Mouse (Mus musculus) heart, embryonic 15.5 days (tissue): ENCODE measurements at regions not wholly inside any gene's neighbourhood (a gene's known extent, or its start where the extent isn't known, plus 50 kb on each side); places are given as distances from the start of the nearest gene placed in this dataset.
A peak's percentile ranks its signal among the peaks of the same experiment; 100 is the strongest.

Experiments used
- ATAC-seq: fragments of 200-750 bp; cut with Nextera tagmentation; replicated peaks from 2 replicates; pipeline ENCODE4 v1.8.0; 2017; ENCODE audit warnings: low read depth, moderate TSS enrichment; ENCODE audit not compliant: insufficient number of reproducible peaks, insufficient read depth, low FRiP score
- H3K27ac ChIP-seq: fragments of 300-500 bp; sonication (generic); 2 replicates; pipeline ENCODE4 v1.5.1; 2015; ENCODE audit warnings: mild to moderate bottlenecking, inconsistent platforms
- H3K27me3 ChIP-seq: fragments of 300-500 bp; sonication (generic); 2 replicates; pipeline ENCODE4 v1.6.1; 2015; ENCODE audit warnings: inconsistent platforms
- H3K36me3 ChIP-seq: fragments of 300-500 bp; sonication (generic); 2 replicates; pipeline ENCODE4 v1.6.1; 2015; ENCODE audit warnings: mild to moderate bottlenecking, inconsistent platforms
- H3K4me1 ChIP-seq: fragments of 300-500 bp; sonication (generic); replicated peaks from 2 replicates; pipeline ENCODE4 v1.6.1; 2015; ENCODE audit warnings: inconsistent platforms
- H3K4me2 ChIP-seq: fragments of 300-500 bp; sonication (generic); 2 replicates; pipeline ENCODE4 v1.6.1; 2015; ENCODE audit warnings: inconsistent platforms, mild to moderate bottlenecking, moderate library complexity
- H3K4me3 ChIP-seq: fragments of 300-500 bp; sonication (generic); 2 replicates; pipeline ENCODE4 v1.5.1; 2015; ENCODE audit warnings: mild to moderate bottlenecking, inconsistent platforms
- H3K9ac ChIP-seq: fragments of 300-500 bp; sonication (generic); 2 replicates; pipeline ENCODE4 v1.6.1; 2015; ENCODE audit warnings: mild to moderate bottlenecking, inconsistent platforms
- H3K9me3 ChIP-seq: fragments of 300-500 bp; sonication (generic); replicated peaks from 2 replicates; pipeline ENCODE4 v1.6.1; 2016; ENCODE audit warnings: inconsistent platforms
- WGBS: fragments of 180-500 bp; shearing (Covaris S2); methylation state at CpG from one replicate; pipeline ENCODE4 v1.1.7; 2015; ENCODE audit warnings: mixed read lengths; 5-methylcytosine and 5-hydroxymethylcytosine counted together

DNA sequence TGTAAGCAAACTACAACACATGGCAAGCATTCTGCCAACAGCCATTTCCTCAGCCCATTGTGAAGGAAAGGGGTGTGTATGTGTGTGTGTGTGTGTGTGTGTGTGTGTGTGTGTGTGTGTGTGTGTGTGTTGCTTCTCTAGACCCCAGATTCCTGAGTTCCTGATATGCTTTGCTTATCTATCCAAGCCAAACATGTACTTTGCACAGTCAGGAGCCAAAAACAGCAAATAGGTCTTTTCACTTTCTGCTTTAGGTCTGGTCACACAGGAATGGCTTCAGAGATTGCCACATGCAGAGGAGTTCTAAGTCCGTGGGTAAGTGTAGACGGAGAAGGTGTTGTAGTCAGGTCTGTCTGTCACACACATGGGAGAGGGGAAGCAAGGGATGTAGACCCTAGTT is 216.7 kb downstream of the Sec61b start:
- Histone ChIP-seq H3K27me3 (no peaks in the 10 kb centered on the region), H3K4me1 (no peaks in the 10 kb centered on the region), H3K9ac (no peak overlapping the region), H3K36me3 (no peaks in the 10 kb centered on the region), H3K4me2 (no peak overlapping the region), H3K4me3 (no peak overlapping the region), H3K9me3 (no peaks in the 10 kb centered on the region), H3K27ac (no peak overlapping the region)
- ATAC-seq, result peak; percentile 35; the same call in 1 of the 2 replicates
- 53% methylated on average over 2 of the region's 2 CpGs for WGBS

GRCm38 (mm10) chr4:47692654-47693053 is 218.2 kb downstream of the Sec61b start:
- Histone ChIP-seq H3K36me3 (no peaks in the 10 kb centered on the region), H3K9me3 (no peaks in the 10 kb centered on the region), H3K4me3 (no peak overlapping the region), H3K4me1 (no peaks in the 10 kb centered on the region), H3K27ac (no peak overlapping the region), H3K4me2 (no peak overlapping the region), H3K27me3 (no peaks in the 10 kb centered on the region), H3K9ac (no peak overlapping the region)
- ATAC-seq, result no peak

DNA sequence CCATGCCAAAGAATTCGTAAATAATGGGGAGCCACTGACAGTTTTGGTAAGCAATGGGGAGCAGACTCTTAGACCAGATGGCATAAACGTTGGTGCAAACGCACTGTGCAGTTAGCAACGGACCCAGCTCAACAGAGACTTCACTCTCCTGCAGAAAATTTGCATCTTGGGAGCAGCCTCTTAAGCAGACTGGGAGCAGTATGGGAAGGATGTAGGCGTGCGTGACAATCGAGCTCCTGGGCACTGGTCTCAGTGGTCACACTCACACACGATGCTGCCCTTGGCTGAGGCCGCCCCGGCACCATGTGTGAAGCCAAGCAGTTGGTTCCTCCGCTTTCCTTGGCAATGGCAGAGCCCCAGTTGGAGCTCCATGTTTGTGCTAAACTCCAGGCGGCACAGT is 218.8 kb downstream of the Sec61b start:
- H3K4me3 ChIP-seq, result no peak overlapping the region
- 81% methylated on average over 12 of the region's 12 CpGs for WGBS
- no peak overlapping the region for H3K9ac ChIP-seq
- H3K4me2 ChIP-seq, result no peak overlapping the region
- ATAC-seq, result no peak
- H3K27me3 ChIP-seq, result no peaks in the 10 kb centered on the region
- no peaks in the 10 kb centered on the region for H3K9me3 ChIP-seq
- no peaks in the 10 kb centered on the region for H3K36me3 ChIP-seq
- H3K27ac ChIP-seq, result no peak overlapping the region
- H3K4me1 ChIP-seq, result no peaks in the 10 kb centered on the region

DNA sequence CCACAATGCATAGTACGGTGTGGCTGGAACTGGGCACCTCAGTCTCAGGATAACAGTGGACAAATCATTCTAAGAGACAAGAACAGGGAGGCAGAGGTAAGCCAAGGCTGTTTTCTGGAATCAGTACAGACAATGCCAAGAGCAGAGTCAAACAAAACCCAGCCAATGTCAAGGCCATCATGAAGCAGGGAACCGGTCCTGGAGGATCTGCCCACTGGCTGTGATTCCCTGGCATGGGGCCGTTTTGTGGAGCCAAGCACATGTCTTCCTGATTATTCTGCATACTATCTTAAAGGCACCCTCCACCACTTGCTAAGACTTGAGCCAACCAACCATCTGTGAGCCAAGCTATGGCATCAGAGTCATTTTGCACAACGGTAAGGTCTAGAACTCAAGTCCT is 222.6 kb downstream of the Sec61b start:
- no peaks in the 10 kb centered on the region for H3K9me3 ChIP-seq
- H3K27me3 ChIP-seq, result no peaks in the 10 kb centered on the region
- no peaks in the 10 kb centered on the region for H3K36me3 ChIP-seq
- ATAC-seq, result no peak
- no peak overlapping the region for H3K4me2 ChIP-seq
- WGBS, result 83% methylated on average over 4 of the region's 4 CpGs
- no peak overlapping the region for H3K27ac ChIP-seq
- H3K9ac ChIP-seq, result no peak overlapping the region
- H3K4me3 ChIP-seq, result no peak overlapping the region
- H3K4me1 ChIP-seq, result no peaks in the 10 kb centered on the region

- Histone ChIP-seq H3K36me3 (no peaks in the 10 kb centered on the region), H3K4me1 (no peaks in the 10 kb centered on the region), H3K4me3 (no peak overlapping the region), H3K4me2 (no peak overlapping the region), H3K9me3 (no peaks in the 10 kb centered on the region), H3K9ac (no peak overlapping the region), H3K27ac (no peak overlapping the region), H3K27me3 (no peaks in the 10 kb centered on the region)
- no peak for ATAC-seq
- 53% methylated on average over 4 of the region's 4 CpGs for WGBS
These were observed 224.1 kb downstream of the Sec61b start for GRCm38 (mm10) chr4:47698514-47698913.

- no peaks in the 10 kb centered on the region for H3K9me3 ChIP-seq
- no peaks in the 10 kb centered on the region for H3K4me1 ChIP-seq
- H3K4me2 ChIP-seq, result no peak overlapping the region
- no peak overlapping the region for H3K27ac ChIP-seq
- H3K36me3 ChIP-seq, result no peaks in the 10 kb centered on the region
- no peak overlapping the region for H3K9ac ChIP-seq
- H3K27me3 ChIP-seq, result no peaks in the 10 kb centered on the region
- WGBS, result 52% methylated on average over 4 of the region's 4 CpGs
- no peak for ATAC-seq
- H3K4me3 ChIP-seq, result no peak overlapping the region
These were observed 224.5 kb downstream of the Sec61b start for GRCm38 (mm10) chr4:47698926-47699325.

- Histone ChIP-seq H3K36me3 (no peaks in the 10 kb centered on the region), H3K27me3 (no peaks in the 10 kb centered on the region), H3K4me3 (no peak overlapping the region), H3K27ac (no peak overlapping the region), H3K4me2 (no peak overlapping the region), H3K4me1 (peaks cover 4% of the 10 kb centered on the region), H3K9me3 (no peaks in the 10 kb centered on the region), H3K9ac (no peak overlapping the region)
- no peak for ATAC-seq
- 76% methylated on average over 2 of the region's 2 CpGs for WGBS
These were observed 229.0 kb downstream of the Sec61b start for GRCm38 (mm10) chr4:47703501-47703900.

DNA sequence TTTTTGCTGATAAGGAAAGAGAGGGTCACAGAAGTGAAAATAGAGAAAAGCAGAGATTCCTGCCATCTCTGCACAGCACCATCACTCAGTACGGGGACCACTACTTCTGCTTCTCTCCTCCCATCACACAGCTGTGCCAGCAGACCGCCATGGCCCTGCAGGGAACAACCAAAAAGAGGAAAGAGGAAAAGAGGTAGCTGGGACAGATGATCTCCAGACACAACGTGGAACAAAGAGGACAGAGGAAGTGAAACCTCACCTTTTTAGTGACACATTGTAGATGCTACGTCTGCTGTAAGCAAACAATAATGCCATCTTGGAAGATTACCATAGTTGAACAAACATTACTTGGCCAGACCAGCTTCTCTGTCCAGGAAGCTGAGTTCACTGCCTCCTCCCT is 230.1 kb downstream of the Sec61b start:
- Histone ChIP-seq H3K27ac (no peak overlapping the region), H3K27me3 (no peaks in the 10 kb centered on the region), H3K9me3 (no peaks in the 10 kb centered on the region), H3K4me2 (no peak overlapping the region), H3K4me3 (no peak overlapping the region), H3K9ac (no peak overlapping the region), H3K36me3 (no peaks in the 10 kb centered on the region), H3K4me1 (peaks cover 4% of the 10 kb centered on the region)
- ATAC-seq, result no peak
- WGBS, result 59% methylated on average over 4 of the region's 4 CpGs

GRCm38 (mm10) chr4:47707966-47708365 is 233.5 kb downstream of the Sec61b start:
- Histone ChIP-seq H3K9me3 (no peaks in the 10 kb centered on the region), H3K27me3 (no peaks in the 10 kb centered on the region), H3K4me3 (no peak overlapping the region), H3K27ac (no peak overlapping the region), H3K4me1 (peaks cover 4% of the 10 kb centered on the region), H3K4me2 (no peak overlapping the region), H3K9ac (no peak overlapping the region), H3K36me3 (no peaks in the 10 kb centered on the region)
- ATAC-seq, result no peak

GRCm38 (mm10) chr4:47713387-47713786 is 238.9 kb downstream of the Sec61b start:
- Histone ChIP-seq H3K9me3 (no peaks in the 10 kb centered on the region), H3K4me1 (0 out of 2 replicates have a peak, but pooled peaks cover 3% of the 10 kb centered on the region), H3K36me3 (no peaks in the 10 kb centered on the region), H3K27ac (no peak overlapping the region), H3K27me3 (no peaks in the 10 kb centered on the region), H3K4me3 (no peak overlapping the region), H3K4me2 (no peak overlapping the region), H3K9ac (no peak overlapping the region)
- 46% methylated on average over 7 of the region's 7 CpGs for WGBS
- no peak for ATAC-seq

GRCm38 (mm10) chr4:47724331-47725004 is 250.0 kb downstream of the Sec61b start:
- Histone ChIP-seq H3K4me1 (peaks cover 13% of the 10 kb centered on the region), H3K27ac (no peak overlapping the region), H3K27me3 (peaks cover 4% of the 10 kb centered on the region; the same call in 1 of the 2 replicates), H3K4me2 (peak overlapping the region; percentile 32; the same call in 1 of the 2 replicates), H3K4me3 (0 out of 2 replicates have a peak overlapping the region, but pooled peaks have one; percentile 4), H3K36me3 (no peaks in the 10 kb centered on the region), H3K9ac (no peak overlapping the region), H3K9me3 (no peaks in the 10 kb centered on the region)
- ATAC-seq, result no peak
- WGBS, result 16% methylated on average over 8 of the region's 8 CpGs

DNA sequence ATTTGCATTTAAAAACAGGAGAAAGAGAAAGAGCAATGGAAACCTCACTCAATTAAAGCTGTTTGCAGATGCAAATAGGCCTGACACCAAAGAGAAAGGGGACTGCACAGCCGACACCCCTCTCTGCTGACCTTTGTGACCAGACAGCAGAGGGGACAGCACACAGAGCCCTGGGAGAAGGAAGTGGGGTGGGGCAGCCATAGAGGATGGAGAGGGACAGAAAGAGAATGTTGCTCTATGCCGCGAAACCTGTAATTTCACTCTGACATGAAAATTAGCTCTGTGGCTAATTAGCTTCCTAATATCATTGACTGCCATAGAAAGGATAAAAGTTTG is 250.5 kb downstream of the Sec61b start:
- H3K4me3 ChIP-seq, result 0 out of 2 replicates have a peak overlapping the region, but pooled peaks have one; percentile 4

More for the DNA sequence above, 250.5 kb downstream of the Sec61b start:
- Histone ChIP-seq H3K27ac (no peak overlapping the region), H3K36me3 (no peaks in the 10 kb centered on the region), H3K9me3 (no peaks in the 10 kb centered on the region), H3K9ac (no peak overlapping the region), H3K4me1 (peaks cover 13% of the 10 kb centered on the region), H3K27me3 (peaks cover 4% of the 10 kb centered on the region; the same call in 1 of the 2 replicates), H3K4me2 (peak overlapping the region; percentile 32; the same call in 1 of the 2 replicates)
- no peak for ATAC-seq
- WGBS, result 47% methylated on average over 3 of the region's 3 CpGs
